Mouse (Mus musculus): ENCODE measurements around the gene Sirt6. TPM values are rescaled to one million over a fixed set of nuclear protein-coding genes. Genes with fewer than 3 reads are reported as not detected.
"Not testable (repeated sequence)": the region's sequence is repeated elsewhere in the genome, so short reads cannot be mapped to it uniquely, and the experiment has no call there.

The Sirt6 gene
- polyA plus RNA-seq, 1 experiment from 2014 or later = 28.6 TPM

DNA sequence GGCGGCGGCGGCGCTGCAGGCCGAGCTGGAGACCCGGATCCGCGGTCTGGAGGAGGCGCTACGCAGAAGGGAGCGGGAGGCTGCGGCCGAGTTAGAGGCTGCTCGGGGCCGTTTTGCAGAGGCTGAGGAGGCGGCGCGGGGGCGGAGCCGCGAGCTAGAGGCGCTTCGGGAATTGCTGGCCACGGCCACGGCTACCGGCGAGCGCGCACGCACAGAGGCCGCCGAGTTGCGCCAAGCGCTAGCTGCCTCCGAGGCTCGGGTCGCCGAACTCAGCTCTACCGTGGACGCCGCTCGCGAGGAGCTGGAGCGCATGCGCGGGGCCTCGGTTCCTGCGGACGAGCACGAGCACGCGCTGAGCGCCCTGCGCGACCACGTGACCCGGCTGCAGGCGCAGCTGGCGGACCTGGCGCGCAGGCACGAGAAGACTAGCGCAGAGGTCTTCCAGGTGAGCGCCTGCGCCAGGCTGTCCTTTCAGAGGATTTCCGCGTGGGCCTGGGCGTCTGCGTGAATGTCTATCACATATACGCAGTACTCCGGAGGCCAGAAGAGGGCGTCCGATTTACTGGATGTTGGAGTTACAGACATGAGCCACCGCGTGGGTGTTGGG lies 16.0 kb upstream of the Sirt6 start:
- H3K4me2 ChIP-seq (ENCODE audit: low read depth, low read length) = peak overlapping the region; percentile 91
- no peaks in the 10 kb centered on the region for H3K9me3 ChIP-seq (replicated peaks; ENCODE audit: control insufficient read depth, low read length)
- WGBS = under 1% methylated on average over 75 of the region's 75 CpGs
- ATAC-seq (ENCODE audit: insufficient read depth, low FRiP score) = peak; percentile 92
- peak overlapping the region; percentile 98 for H3K9ac ChIP-seq (ENCODE audit: low read length)
- H3K36me3 ChIP-seq (ENCODE audit: control insufficient read depth, insufficient read depth, low read length) = no peaks in the 10 kb centered on the region
- H3K4me1 ChIP-seq (ENCODE audit: control insufficient read depth, insufficient read depth, low read length) = peaks cover 17% of the 10 kb centered on the region
- peak overlapping the region; percentile 84 for H3K4me3 ChIP-seq (replicated peaks; ENCODE audit: low read length)
- no peaks in the 10 kb centered on the region for H3K27me3 ChIP-seq (ENCODE audit: control insufficient read depth, insufficient read depth, low read length)
- H3K27ac ChIP-seq (ENCODE audit: low read length) = peak overlapping the region; percentile 98

DNA sequence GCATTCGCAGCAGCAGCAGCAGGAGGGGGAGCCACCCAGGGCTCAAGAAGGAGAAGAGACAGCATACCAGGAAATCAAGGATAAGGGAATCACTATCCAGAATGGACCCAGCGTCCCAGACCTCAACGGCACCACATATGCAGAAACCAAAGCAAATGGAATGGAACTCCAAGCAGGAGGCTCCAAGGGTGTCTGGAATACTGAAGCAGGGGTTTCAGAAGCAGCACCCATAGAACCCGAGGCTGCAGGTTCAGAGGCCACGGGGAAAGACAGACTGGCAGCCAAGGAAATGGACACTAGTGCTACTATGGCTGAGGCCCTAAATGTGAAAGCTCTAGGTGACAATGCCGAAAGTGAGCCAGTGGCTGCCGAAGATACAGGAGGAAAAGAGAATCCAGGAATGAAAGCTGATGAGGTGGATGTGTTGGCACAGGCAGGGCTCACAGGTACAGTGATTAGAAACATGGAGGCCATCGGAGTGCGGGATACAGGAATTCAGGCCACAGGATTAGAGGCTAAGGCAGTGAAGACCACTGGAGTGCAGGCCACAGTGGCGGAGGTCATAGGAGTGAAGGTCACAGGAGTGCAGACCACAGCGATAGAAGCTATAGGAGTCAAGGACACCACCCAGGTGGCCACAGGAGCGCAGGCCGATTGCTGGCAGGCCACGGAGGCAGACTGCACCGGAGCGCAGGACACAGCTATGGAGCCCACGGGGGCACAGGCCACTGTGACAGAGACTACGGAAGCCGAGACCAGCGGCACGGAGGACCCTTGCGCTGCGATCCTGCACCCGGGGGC lies 15.3 kb upstream of the Sirt6 start:
- H3K9me3 ChIP-seq (replicated peaks; ENCODE audit: control insufficient read depth, low read length) = no peaks in the 10 kb centered on the region
- peak overlapping the region; percentile 91 for H3K4me2 ChIP-seq (ENCODE audit: low read depth, low read length)
- H3K27me3 ChIP-seq (ENCODE audit: control insufficient read depth, insufficient read depth, low read length) = no peaks in the 10 kb centered on the region
- H3K4me1 ChIP-seq (ENCODE audit: control insufficient read depth, insufficient read depth, low read length) = peaks cover 17% of the 10 kb centered on the region
- ATAC-seq (ENCODE audit: insufficient read depth, low FRiP score) = no peak; the same call in 1 of the 2 replicates
- H3K36me3 ChIP-seq (ENCODE audit: control insufficient read depth, insufficient read depth, low read length) = no peaks in the 10 kb centered on the region
- peak overlapping the region; percentile 98 for H3K27ac ChIP-seq (ENCODE audit: low read length)
- H3K4me3 ChIP-seq (replicated peaks; ENCODE audit: low read length) = peak overlapping the region; percentile 84
- WGBS = 17% methylated on average over 24 of the region's 24 CpGs
- H3K9ac ChIP-seq (ENCODE audit: low read length) = peak overlapping the region; percentile 98

DNA sequence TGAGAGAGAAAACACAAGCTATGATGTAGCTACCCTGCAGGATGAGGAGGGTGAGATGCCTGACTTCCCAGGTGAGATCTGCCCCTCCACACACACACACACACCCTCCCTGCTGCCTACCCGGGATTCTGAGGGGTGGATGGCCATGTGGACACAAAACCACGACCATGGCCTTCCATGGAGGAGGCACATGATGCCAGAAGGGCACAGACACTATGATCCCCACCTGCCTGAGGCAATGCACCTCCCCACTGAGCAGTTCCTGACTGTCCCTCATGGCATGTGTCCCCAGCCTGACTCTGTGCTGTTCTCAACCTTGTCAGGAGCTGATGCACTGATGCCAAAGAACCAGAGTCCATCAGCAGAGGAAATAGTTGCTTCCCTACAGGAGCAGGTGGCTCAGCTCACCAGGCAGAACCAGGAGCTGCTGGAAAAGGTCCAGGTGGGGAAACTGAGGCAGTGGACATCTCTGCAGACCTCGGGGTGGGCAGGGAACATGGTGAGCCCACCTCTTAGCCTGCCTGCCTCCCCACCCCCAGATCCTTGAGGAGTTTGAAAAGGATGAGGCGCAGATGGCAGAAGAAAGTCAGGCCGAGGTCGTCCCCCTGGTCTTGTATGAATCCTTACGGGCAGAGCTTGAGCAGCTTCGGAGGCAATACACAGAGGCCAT lies 14.5 kb upstream of the Sirt6 start:
- Histone ChIP-seq H3K4me1 (ENCODE audit: control insufficient read depth, insufficient read depth, low read length) (peaks cover 17% of the 10 kb centered on the region), H3K27ac (ENCODE audit: low read length) (peak overlapping the region; percentile 98), H3K9me3 (replicated peaks; ENCODE audit: control insufficient read depth, low read length) (no peaks in the 10 kb centered on the region), H3K36me3 (ENCODE audit: control insufficient read depth, insufficient read depth, low read length) (no peaks in the 10 kb centered on the region), H3K9ac (ENCODE audit: low read length) (peak overlapping the region; percentile 98), H3K27me3 (ENCODE audit: control insufficient read depth, insufficient read depth, low read length) (no peaks in the 10 kb centered on the region), H3K4me3 (replicated peaks; ENCODE audit: low read length) (peak overlapping the region; percentile 84), H3K4me2 (ENCODE audit: low read depth, low read length) (peak overlapping the region; percentile 91)
- 77% methylated on average over 8 of the region's 8 CpGs for WGBS
- no peak for ATAC-seq (ENCODE audit: insufficient read depth, low FRiP score)

DNA sequence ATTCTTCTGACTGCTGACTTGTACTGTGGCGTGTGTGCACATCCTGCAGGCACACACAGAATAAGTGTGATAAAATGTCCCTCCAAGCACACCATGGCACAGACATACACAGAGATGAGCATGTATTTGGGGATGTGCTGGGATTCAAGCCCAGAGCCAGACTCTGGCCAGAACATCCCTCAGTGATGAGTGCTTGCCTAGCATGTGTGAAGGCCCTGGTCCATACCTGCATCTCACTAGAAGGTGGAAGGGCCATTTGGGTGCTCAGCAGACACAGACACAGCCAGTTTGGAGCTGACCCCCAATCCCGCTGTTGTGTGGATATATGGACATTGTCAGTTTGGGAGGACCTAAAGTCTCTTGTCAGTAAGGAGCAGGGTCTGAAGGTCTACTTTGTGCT lies 14.0 kb upstream of the Sirt6 start:
- no peak overlapping the region for H3K4me2 ChIP-seq (ENCODE audit: low read depth, low read length)
- no peak for ATAC-seq (ENCODE audit: insufficient read depth, low FRiP score)
- no peak overlapping the region; the same call in 1 of the 2 replicates for H3K9ac ChIP-seq (ENCODE audit: low read length)
- no peaks in the 10 kb centered on the region for H3K27me3 ChIP-seq (ENCODE audit: control insufficient read depth, insufficient read depth, low read length)
- no peak overlapping the region for H3K27ac ChIP-seq (ENCODE audit: low read length)
- no peaks in the 10 kb centered on the region for H3K36me3 ChIP-seq (ENCODE audit: control insufficient read depth, insufficient read depth, low read length)
- no peaks in the 10 kb centered on the region for H3K9me3 ChIP-seq (replicated peaks; ENCODE audit: control insufficient read depth, low read length)
- peaks cover 17% of the 10 kb centered on the region for H3K4me1 ChIP-seq (ENCODE audit: control insufficient read depth, insufficient read depth, low read length)
- H3K4me3 ChIP-seq (replicated peaks; ENCODE audit: low read length) = no peak overlapping the region
- 90% methylated on average over 2 of the region's 2 CpGs for WGBS

DNA sequence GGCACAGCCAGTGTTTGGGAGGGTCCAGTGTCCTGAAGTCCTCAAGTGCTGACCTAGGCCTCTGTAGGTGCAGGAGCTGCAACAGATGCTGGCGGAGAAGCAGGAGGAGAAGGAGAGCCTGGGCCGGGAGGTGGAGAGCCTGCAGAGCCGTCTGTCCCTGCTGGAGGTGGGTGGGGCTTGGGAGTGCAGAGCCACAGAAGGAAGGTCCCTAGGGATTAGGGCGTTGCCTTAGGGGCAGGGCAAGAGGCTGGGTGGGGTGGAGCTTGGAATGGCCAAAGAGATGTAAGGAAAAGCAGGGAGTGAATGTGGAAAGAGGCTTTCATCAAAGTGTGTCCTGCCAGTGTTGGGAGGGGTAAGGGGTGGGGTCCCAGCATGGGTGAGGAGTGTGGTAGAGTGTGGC lies 13.2 kb upstream of the Sirt6 start:
- not testable (repeated sequence) for H3K27me3 ChIP-seq (ENCODE audit: control insufficient read depth, insufficient read depth, low read length); H3K4me3 ChIP-seq (replicated peaks; ENCODE audit: low read length); H3K9ac ChIP-seq (ENCODE audit: low read length); H3K9me3 ChIP-seq (replicated peaks; ENCODE audit: control insufficient read depth, low read length); H3K36me3 ChIP-seq (ENCODE audit: control insufficient read depth, insufficient read depth, low read length); H3K4me2 ChIP-seq (ENCODE audit: low read depth, low read length); ATAC-seq (ENCODE audit: insufficient read depth, low FRiP score); H3K27ac ChIP-seq (ENCODE audit: low read length)
- peaks cover 17% of the 10 kb centered on the region for H3K4me1 ChIP-seq (ENCODE audit: control insufficient read depth, insufficient read depth, low read length)
- 32% methylated on average over 4 of the region's 4 CpGs for WGBS

DNA sequence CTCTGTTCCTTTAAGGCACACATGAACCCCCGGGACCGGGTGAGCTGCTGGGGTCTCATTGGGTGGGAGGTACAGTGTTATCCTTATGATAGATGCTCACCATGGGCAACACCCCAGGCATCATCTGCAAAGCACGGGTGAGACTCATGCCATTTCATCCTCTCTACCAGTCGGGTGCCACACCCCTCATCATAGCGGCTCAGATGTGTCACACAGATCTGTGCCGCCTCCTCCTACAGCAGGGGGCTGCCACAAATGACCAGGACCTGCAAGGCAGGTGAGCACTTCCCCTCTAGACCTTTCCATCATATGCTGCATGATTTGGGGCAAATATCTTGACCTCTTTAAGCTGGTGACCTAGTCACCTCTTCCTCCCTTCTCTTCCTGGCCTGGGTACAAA lies 10.5 kb upstream of the Sirt6 start:
- 73% methylated on average over 6 of the region's 6 CpGs for WGBS
- Histone ChIP-seq H3K4me3 (replicated peaks; ENCODE audit: low read length) (no peak overlapping the region), H3K9ac (ENCODE audit: low read length) (no peak overlapping the region), H3K9me3 (replicated peaks; ENCODE audit: control insufficient read depth, low read length) (no peaks in the 10 kb centered on the region), H3K36me3 (ENCODE audit: control insufficient read depth, insufficient read depth, low read length) (no peaks in the 10 kb centered on the region), H3K27ac (ENCODE audit: low read length) (no peak overlapping the region), H3K4me1 (ENCODE audit: control insufficient read depth, insufficient read depth, low read length) (peaks cover 11% of the 10 kb centered on the region), H3K27me3 (ENCODE audit: control insufficient read depth, insufficient read depth, low read length) (no peaks in the 10 kb centered on the region), H3K4me2 (ENCODE audit: low read depth, low read length) (no peak overlapping the region)
- no peak for ATAC-seq (ENCODE audit: insufficient read depth, low FRiP score)

DNA sequence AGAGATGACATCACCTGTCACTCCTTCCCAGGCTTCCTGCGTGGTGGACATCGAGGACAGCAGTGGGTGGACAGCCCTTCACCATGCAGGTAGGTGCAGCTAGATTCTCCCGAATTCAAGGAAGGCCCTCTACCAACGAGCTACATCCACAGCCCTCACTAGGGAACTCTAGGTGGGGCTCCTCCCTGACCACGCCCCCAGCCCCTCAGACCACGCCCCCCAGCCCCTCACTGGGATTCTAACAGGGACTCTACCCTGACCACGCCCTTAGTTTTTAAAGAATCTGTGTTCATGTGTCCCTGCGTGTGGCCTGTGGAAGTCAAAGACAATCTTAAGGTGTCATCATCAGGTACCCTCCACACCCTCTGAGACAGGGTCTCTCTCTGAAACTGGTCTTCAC lies 8.7 kb upstream of the Sirt6 start:
- no peak overlapping the region for H3K4me3 ChIP-seq (replicated peaks; ENCODE audit: low read length)
- no peaks in the 10 kb centered on the region for H3K36me3 ChIP-seq (ENCODE audit: control insufficient read depth, insufficient read depth, low read length)
- no peak overlapping the region for H3K9ac ChIP-seq (ENCODE audit: low read length)
- no peaks in the 10 kb centered on the region for H3K9me3 ChIP-seq (replicated peaks; ENCODE audit: control insufficient read depth, low read length)
- no peak overlapping the region for H3K27ac ChIP-seq (ENCODE audit: low read length)
- ATAC-seq (ENCODE audit: insufficient read depth, low FRiP score) = no peak
- no peak overlapping the region for H3K4me2 ChIP-seq (ENCODE audit: low read depth, low read length)
- WGBS = 20% methylated on average over 8 of the region's 8 CpGs
- H3K27me3 ChIP-seq (ENCODE audit: control insufficient read depth, insufficient read depth, low read length) = no peaks in the 10 kb centered on the region
- H3K4me1 ChIP-seq (ENCODE audit: control insufficient read depth, insufficient read depth, low read length) = peaks cover under 1% of the 10 kb centered on the region; the same call in 1 of the 2 replicates

DNA sequence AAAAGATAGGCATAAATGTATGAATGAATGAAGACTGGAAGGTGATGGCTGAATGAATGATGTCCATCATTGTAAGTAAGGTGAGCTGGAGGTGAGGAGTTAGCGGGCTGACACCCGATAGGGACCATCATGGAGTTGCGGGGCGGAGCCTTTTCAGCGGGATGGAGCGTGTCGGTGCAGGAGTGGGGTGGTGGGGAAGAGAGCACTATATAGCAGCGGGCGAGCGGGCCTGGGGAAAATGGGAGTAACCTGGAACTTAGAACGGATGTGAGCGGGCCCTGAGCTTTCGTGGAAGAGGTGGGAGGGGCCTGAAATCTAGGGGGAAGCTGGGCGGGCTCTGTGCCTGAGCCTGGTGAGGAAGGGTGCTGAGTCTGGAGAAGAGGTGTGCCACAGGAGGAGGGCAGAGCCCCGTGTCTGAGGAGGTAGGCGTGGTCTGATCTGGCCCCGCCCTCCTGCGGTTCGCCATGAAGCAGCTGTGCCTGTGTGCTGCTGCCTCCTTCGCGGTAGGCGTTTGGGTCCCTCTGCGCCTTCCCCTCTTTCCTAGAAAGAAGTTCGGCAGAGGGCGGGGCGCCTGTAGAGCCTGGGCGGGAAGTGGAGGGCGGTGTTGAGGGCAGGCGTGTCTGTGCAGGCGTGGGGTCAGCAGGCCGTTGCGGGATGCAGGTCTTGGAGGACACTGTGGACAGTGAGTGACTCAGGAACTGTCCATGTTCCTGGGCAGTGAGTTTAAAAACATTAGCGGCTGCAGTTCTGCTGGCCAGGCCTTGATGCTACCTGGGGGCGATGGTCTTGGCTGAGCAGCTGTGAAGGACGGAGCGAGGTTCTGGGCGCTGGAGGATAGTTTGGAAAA lies 5.9 kb upstream of the Sirt6 start:
- no peaks in the 10 kb centered on the region for H3K9me3 ChIP-seq (replicated peaks; ENCODE audit: control insufficient read depth, low read length)
- no peaks in the 10 kb centered on the region for H3K36me3 ChIP-seq (ENCODE audit: control insufficient read depth, insufficient read depth, low read length)
- 2% methylated on average over 37 of the region's 37 CpGs for WGBS
- no peaks in the 10 kb centered on the region for H3K27me3 ChIP-seq (ENCODE audit: control insufficient read depth, insufficient read depth, low read length)
- peak overlapping the region; percentile 54 for H3K4me3 ChIP-seq (replicated peaks; ENCODE audit: low read length)
- H3K9ac ChIP-seq (ENCODE audit: low read length) = peak overlapping the region; percentile 75
- no peaks in the 10 kb centered on the region for H3K4me1 ChIP-seq (ENCODE audit: control insufficient read depth, insufficient read depth, low read length)
- ATAC-seq (ENCODE audit: insufficient read depth, low FRiP score) = peak; percentile 95
- H3K27ac ChIP-seq (ENCODE audit: low read length) = peak overlapping the region; percentile 47; the same call in 1 of the 2 replicates
- peak overlapping the region; percentile 78 for H3K4me2 ChIP-seq (ENCODE audit: low read depth, low read length)

Data from stomach, embryonic 16.5 days (tissue).